Mouse (Mus musculus) ES-Bruce4 (cell line): ENCODE data around the gene Dynlt1f. TPM values are rescaled to one million over a fixed set of nuclear protein-coding genes. Genes with fewer than 3 reads are reported as not detected.
"Not testable (repeated sequence)": the region's sequence is repeated elsewhere in the genome, so short reads cannot be mapped to it uniquely, and the experiment has no call there.

Experiments
- H3K27ac ChIP-seq: 2 replicates; pipeline ENCODE4 v1.5.1; 2012; ENCODE audit warnings: low read length, inconsistent platforms; ENCODE audit not compliant: insufficient read depth
- H3K27me3 ChIP-seq: 2 replicates; pipeline ENCODE4 v1.6.1; 2012; ENCODE audit warnings: mild to moderate bottlenecking, low read length, inconsistent platforms; ENCODE audit not compliant: control insufficient read depth, poor library complexity, insufficient read depth, severe bottlenecking
- H3K36me3 ChIP-seq: 2 replicates; pipeline ENCODE4 v1.6.1; 2012; ENCODE audit warnings: inconsistent platforms, mild to moderate bottlenecking, low read length, moderate library complexity; ENCODE audit not compliant: control insufficient read depth, poor library complexity, insufficient read depth, severe bottlenecking
- H3K4me1 ChIP-seq: one replicate; pipeline ENCODE4 v1.8.1; 2011; ENCODE audit warnings: low read length; ENCODE audit not compliant: control insufficient read depth, insufficient read depth
- H3K4me3 ChIP-seq: 2 replicates; pipeline ENCODE4 v1.5.1; 2011; ENCODE audit warnings: low read depth, mild to moderate bottlenecking, low read length
- H3K9ac ChIP-seq: 2 replicates; pipeline ENCODE4 v1.6.1; 2012; ENCODE audit warnings: low read depth, mild to moderate bottlenecking, inconsistent platforms; ENCODE audit not compliant: poor library complexity, severe bottlenecking
- H3K9me3 ChIP-seq: replicated peaks from 2 replicates; pipeline ENCODE4 v1.6.1; 2012; ENCODE audit warnings: mild to moderate bottlenecking, low read length, inconsistent platforms; ENCODE audit not compliant: control insufficient read depth, poor library complexity, insufficient read depth, severe bottlenecking
- polyA plus RNA-seq: library from polyadenylated mRNA; stranded (reverse); fragments of >200 nt; gene quantifications from 2 replicates; pipeline ENCODE4 v1.2.4, GENCODE M21; 2011; ENCODE audit warnings: low read depth; ENCODE audit not compliant: missing spikeins, insufficient read depth, insufficient read length

Dynlt1f gene
- polyA plus RNA-seq, 1 experiment, result 168 TPM

GRCm38 (mm10) chr17:6617689-6618400, 37.9 kb downstream of the Dynlt1f start:
- H3K9ac ChIP-seq, H3K27me3 ChIP-seq, H3K9me3 ChIP-seq, H3K36me3 ChIP-seq, H3K4me1 ChIP-seq, H3K27ac ChIP-seq, H3K4me3 ChIP-seq: not testable (repeated sequence)

- H3K36me3 ChIP-seq, H3K27ac ChIP-seq, H3K27me3 ChIP-seq, H3K4me1 ChIP-seq, H3K4me3 ChIP-seq, H3K9me3 ChIP-seq, H3K9ac ChIP-seq: not testable (repeated sequence)
Observed at GRCm38 (mm10) chr17:6616731-6617130, 39.0 kb downstream of the Dynlt1f start.

GRCm38 (mm10) chr17:6614316-6614715, 41.4 kb downstream of the Dynlt1f start:
- H3K9me3 ChIP-seq, H3K4me3 ChIP-seq, H3K36me3 ChIP-seq, H3K27me3 ChIP-seq, H3K27ac ChIP-seq, H3K9ac ChIP-seq, H3K4me1 ChIP-seq: not testable (repeated sequence)

GRCm38 (mm10) chr17:6613524-6613923, 42.2 kb downstream of the Dynlt1f start:
- H3K27me3 ChIP-seq, H3K4me3 ChIP-seq, H3K4me1 ChIP-seq, H3K9ac ChIP-seq, H3K36me3 ChIP-seq, H3K27ac ChIP-seq, H3K9me3 ChIP-seq: not testable (repeated sequence)

- H3K36me3 ChIP-seq, H3K4me3 ChIP-seq, H3K9ac ChIP-seq, H3K27ac ChIP-seq, H3K9me3 ChIP-seq, H3K27me3 ChIP-seq, H3K4me1 ChIP-seq: not testable (repeated sequence)
Observed at GRCm38 (mm10) chr17:6605347-6605746, 50.4 kb downstream of the Dynlt1f start.

- H3K27me3 ChIP-seq, H3K27ac ChIP-seq, H3K4me3 ChIP-seq, H3K9ac ChIP-seq, H3K9me3 ChIP-seq, H3K36me3 ChIP-seq, H3K4me1 ChIP-seq: not testable (repeated sequence)
Observed at GRCm38 (mm10) chr17:6602205-6602604, 53.5 kb downstream of the Dynlt1f start.

GRCm38 (mm10) chr17:6601204-6601911, 54.3 kb downstream of the Dynlt1f start, which contains the start of gene Dynlt1c:
Dynlt1c (plus strand) TSS chr17:6601671.
- H3K4me1 ChIP-seq, H3K27ac ChIP-seq: not testable (repeated sequence)
- H3K4me3 ChIP-seq, result peak within 1 kb of the TSS; percentile 28

GRCm38 (mm10) chr17:6600216-6600911, 55.3 kb downstream of the Dynlt1f start:
- not testable (repeated sequence) for H3K9me3 ChIP-seq, H3K4me3 ChIP-seq, H3K27ac ChIP-seq, H3K9ac ChIP-seq, H3K27me3 ChIP-seq, H3K4me1 ChIP-seq, H3K36me3 ChIP-seq

More at GRCm38 (mm10) chr17:6601204-6601911, 54.3 kb downstream of the Dynlt1f start, which contains the start of gene Dynlt1c:
- H3K27me3 ChIP-seq, H3K36me3 ChIP-seq, H3K9me3 ChIP-seq: not testable (repeated sequence)
- H3K9ac ChIP-seq, result peak within 1 kb of the TSS; percentile 45; the same call in 1 of the 2 replicates

GRCm38 (mm10) chr17:6598356-6598755, 57.3 kb downstream of the Dynlt1f start:
- H3K27me3 ChIP-seq, H3K9me3 ChIP-seq, H3K9ac ChIP-seq, H3K36me3 ChIP-seq, H3K27ac ChIP-seq, H3K4me1 ChIP-seq, H3K4me3 ChIP-seq: not testable (repeated sequence)
